8 mouse cellular contexts compared by ENCODE assay signal in the genomic region with DNA sequence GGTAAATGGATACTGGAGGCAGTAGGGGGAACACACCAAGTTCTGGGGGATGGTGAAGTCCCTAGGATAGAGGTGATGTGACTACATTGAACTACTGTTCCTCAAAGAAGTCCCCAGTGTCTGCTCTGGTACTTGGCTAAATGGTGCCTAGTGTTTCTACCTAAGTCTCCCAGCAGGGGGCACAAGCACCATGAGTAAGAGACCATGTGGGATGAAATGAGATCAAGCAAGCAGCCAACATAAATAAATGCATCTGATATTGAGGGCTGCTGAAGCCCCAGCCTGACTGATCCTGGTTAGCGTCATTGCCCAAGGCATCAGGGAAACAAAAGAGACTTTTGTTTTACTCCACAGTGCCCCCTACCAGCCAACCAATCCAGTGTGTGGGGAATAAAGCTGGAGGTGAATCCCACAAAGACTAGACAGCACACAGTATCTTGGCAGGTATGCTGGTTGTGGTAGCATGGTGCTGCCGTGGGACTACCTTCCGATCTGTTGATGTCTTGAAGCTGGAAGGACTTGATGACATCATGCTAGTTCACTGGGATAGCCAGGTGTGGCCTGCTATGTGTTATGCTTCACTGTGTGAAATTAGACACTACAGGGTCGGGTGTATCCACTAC.
A peak's percentile ranks its signal among the peaks of the same experiment; 100 is the strongest.
DNase-seq lines count a peak whose midpoint lies in the region; ATAC-seq and TF ChIP-seq lines count a peak whose summit lies in the region.

No protein-coding gene starts in this region.

- 65% methylated on average over 4 of the region's 4 CpGs for whole genome bisulfite sequencing in hindbrain, embryonic 16.5 days
- 50% methylated on average over 4 of the region's 4 CpGs for WGBS in liver, embryonic 14.5 days (ENCODE audit: insufficient replicate concordance)

- no peaks in the 10 kb centered on the region for H3K9me3 ChIP-seq in hindbrain, embryonic 16.5 days (ENCODE audit: control insufficient read depth, low read length)
- H3K9me3 ChIP-seq in liver, embryonic 14.5 days (ENCODE audit: control insufficient read depth, low read length) = no peaks in the 10 kb centered on the region

- no peak overlapping the region for H3K4me2 ChIP-seq in hindbrain, embryonic 16.5 days (ENCODE audit: low read length)
- H3K4me2 ChIP-seq in liver, embryonic 14.5 days (ENCODE audit: low read depth) = no peak overlapping the region

- H3K27me3 ChIP-seq in hindbrain, embryonic 16.5 days (replicated peaks; ENCODE audit: control insufficient read depth, insufficient read depth, low read length) = no peaks in the 10 kb centered on the region; the same call in 1 of the 2 replicates
- H3K27me3 ChIP-seq in liver, embryonic 14.5 days (ENCODE audit: control insufficient read depth, insufficient read depth, low read length) = no peaks in the 10 kb centered on the region

- TF ChIP-seq CTCF in liver, embryonic 14.5 days (IDR thresholded peaks at IDR 0.05; ENCODE audit: low read depth) = peak; percentile 36

- no peak overlapping the region for H3K27ac ChIP-seq in hindbrain, embryonic 16.5 days (ENCODE audit: low read depth, low read length)
- H3K27ac ChIP-seq in liver, embryonic 14.5 days = no peak overlapping the region

- no peak overlapping the region for H3K4me3 ChIP-seq in hindbrain, embryonic 16.5 days (ENCODE audit: low read length)
- no peak overlapping the region for H3K4me3 ChIP-seq in liver, embryonic 14.5 days (ENCODE audit: insufficient read depth in 1 of 2, low read depth in 2 of 2, low read length in 2 of 2)

- DNase-seq in cerebellum, adult 18-20 months = peak; percentile 29 to 45
- no peak for DNase-seq in cerebellum, adult 11-12 months
- DNase-seq in Muller cell, postnatal 12 days (ENCODE audit: inconsistent ontology term) = peak; percentile 34
- peak; percentile 40 for DNase-seq in embryo, embryonic 11.5 days (ENCODE audit: low read depth, low spot score)
- no peak for DNase-seq in liver, embryonic 14.5 days (ENCODE audit: low read depth in 3 of 3, low spot score in 3 of 3)
- peak; percentile 81 for DNase-seq in retina, postnatal 1 day

- ATAC-seq in hindbrain, embryonic 16.5 days = peak; percentile 82
- ATAC-seq in liver, embryonic 14.5 days (ENCODE audit: insufficient read depth) = no peak
- no peak for ATAC-seq in activated CD4-positive, CD25-positive, alpha-beta regulatory T cell, adult 4 months

- H3K9ac ChIP-seq in hindbrain, embryonic 16.5 days (ENCODE audit: low read depth, low read length) = no peak overlapping the region
- no peak overlapping the region for H3K9ac ChIP-seq in liver, embryonic 14.5 days (replicated peaks)

- H3K4me1 ChIP-seq in hindbrain, embryonic 16.5 days (ENCODE audit: control insufficient read depth, insufficient read depth, low read depth, low read length) = no peaks in the 10 kb centered on the region
- no peaks in the 10 kb centered on the region for H3K4me1 ChIP-seq in liver, embryonic 14.5 days (replicated peaks; ENCODE audit: control insufficient read depth in 2 of 2, insufficient read depth in 2 of 2, low read length in 1 of 2)

- no peaks in the 10 kb centered on the region for H3K36me3 ChIP-seq in hindbrain, embryonic 16.5 days (ENCODE audit: control insufficient read depth, insufficient read depth, low read length)
- H3K36me3 ChIP-seq in liver, embryonic 14.5 days (replicated peaks; ENCODE audit: control insufficient read depth, insufficient read depth, low read depth) = no peaks in the 10 kb centered on the region

- TF ChIP-seq EP300 in liver, embryonic 14.5 days (IDR thresholded peaks at IDR 0.05; ENCODE audit: low read depth) = no peak

Comparison
In these comparisons a context has a peak if more than half of its experiments do, and no peak if none do; other contexts are left out.
1. DNase-seq: peak in cerebellum, adult 18-20 months (2 of 2), Muller cell, postnatal 12 days (single experiment), embryo, embryonic 11.5 days (single experiment) and retina, postnatal 1 day (single experiment); none in cerebellum, adult 11-12 months (single experiment) and liver, embryonic 14.5 days (0 of 3).